16 mouse cellular contexts compared by ENCODE assay signal in genomic region chr9:108748600-108749183, GRCm38 (mm10). TPM values are rescaled to one million over a fixed set of nuclear protein-coding genes. Genes with fewer than 3 reads are reported as not detected.
A peak's percentile ranks its signal among the peaks of the same experiment; 100 is the strongest.
DNase-seq lines count a peak whose midpoint lies in the region; ATAC-seq and TF ChIP-seq lines count a peak whose summit lies in the region.
"Had no signal": no experiment of that assay in that cellular context is flagged by ENCODE, and none has a peak within 500 bp of the region (broad histone marks: within the 10 kb centered on the region; RNA-seq: fewer than 3 reads in every experiment).

No protein-coding gene starts in this region.

- H3K27me3 ChIP-seq in midbrain, embryonic 10.5 days (ENCODE audit: low read depth, poor library complexity, severe bottlenecking), result no peaks in the 10 kb centered on the region
- H3K27me3 ChIP-seq in midbrain, postnatal 0 days (ENCODE audit: insufficient read depth, low read length), result no peaks in the 10 kb centered on the region
- no peaks in the 10 kb centered on the region for H3K27me3 ChIP-seq in midbrain, embryonic 15.5 days (replicated peaks)
- H3K27me3 ChIP-seq: stomach, embryonic 15.5 days had no signal

- H3K4me1 ChIP-seq in midbrain, embryonic 10.5 days, result peaks cover 15% of the 10 kb centered on the region
- H3K4me1 ChIP-seq in midbrain, postnatal 0 days (ENCODE audit: insufficient read depth, low read length), result no peaks in the 10 kb centered on the region
- H3K4me1 ChIP-seq in midbrain, embryonic 15.5 days, result no peaks in the 10 kb centered on the region
- H3K4me1 ChIP-seq: limb, embryonic 10.5 days; stomach, embryonic 15.5 days had no signal

- DNase-seq in cerebellum, postnatal 25 days, result peak; percentile 27 to 35
- no peak for DNase-seq in cerebellum, adult 8-10 months
- no peak for DNase-seq in midbrain, embryonic 10.5 days (ENCODE audit: low spot score)
- no peak for DNase-seq in midbrain, postnatal 0 days (ENCODE audit: low spot score)
- peak; percentile 36 to 45 for DNase-seq in heart, postnatal 10 days
- DNase-seq in left cerebral cortex, postnatal 14 days (ENCODE audit: low spot score in 2 of 2), result no peak
- DNase-seq: kidney, postnatal 36 days; lung, adult 2 months; thymus, postnatal 36 days had no signal

- no peak for ATAC-seq in midbrain, postnatal 0 days (ENCODE audit: low FRiP score)
- no peak for ATAC-seq in midbrain, embryonic 15.5 days (replicated peaks)
- ATAC-seq in megakaryocyte progenitor cell, adult 5-6 weeks (replicated peaks; ENCODE audit: poor library complexity), result no peak
- ATAC-seq: intestine, postnatal 0 days had no signal

- no peak overlapping the region for H3K4me3 ChIP-seq in midbrain, embryonic 10.5 days
- H3K4me3 ChIP-seq in midbrain, postnatal 0 days (ENCODE audit: low read depth, low read length), result no peak overlapping the region
- no peak overlapping the region for H3K4me3 ChIP-seq in midbrain, embryonic 15.5 days
- H3K4me3 ChIP-seq: erythroblast, embryonic 14.5 days; limb, embryonic 10.5 days; stomach, embryonic 15.5 days had no signal

- WGBS in midbrain, embryonic 10.5 days, result 83% methylated on average over 11 of the region's 11 CpGs
- 70% methylated on average over 11 of the region's 11 CpGs for WGBS in midbrain, postnatal 0 days
- WGBS in midbrain, embryonic 15.5 days, result 65% methylated on average over 11 of the region's 11 CpGs

- intact Hi-C loops in heart, postnatal 10 days (cut with DNase I), result no loop called here
- intact Hi-C loops in left cerebral cortex, postnatal 14 days (cut with DNase I), result no loop called here

- H3K9ac ChIP-seq in midbrain, postnatal 0 days (replicated peaks; ENCODE audit: low read length, poor library complexity, severe bottlenecking), result no peak overlapping the region
- no peak overlapping the region for H3K9ac ChIP-seq in midbrain, embryonic 15.5 days
- H3K9ac ChIP-seq: stomach, embryonic 15.5 days had no signal

- TF ChIP-seq CTCF in midbrain, postnatal 0 days (IDR thresholded peaks at IDR 0.05), result no peak

- peaks cover 53% of the 10 kb centered on the region for H3K36me3 ChIP-seq in midbrain, embryonic 10.5 days
- peaks cover 49% of the 10 kb centered on the region for H3K36me3 ChIP-seq in midbrain, postnatal 0 days (ENCODE audit: insufficient read depth, low read length)
- H3K36me3 ChIP-seq in midbrain, embryonic 15.5 days (replicated peaks), result peaks cover 13% of the 10 kb centered on the region
- H3K36me3 ChIP-seq: G1E had no signal

- no peaks in the 10 kb centered on the region for H3K9me3 ChIP-seq in midbrain, embryonic 10.5 days (replicated peaks)
- no peaks in the 10 kb centered on the region for H3K9me3 ChIP-seq in midbrain, postnatal 0 days (ENCODE audit: low read length)
- H3K9me3 ChIP-seq in midbrain, embryonic 15.5 days, result no peaks in the 10 kb centered on the region
- H3K9me3 ChIP-seq: G1E; limb, embryonic 10.5 days; stomach, embryonic 15.5 days had no signal

- H3K4me2 ChIP-seq in midbrain, postnatal 0 days (ENCODE audit: low read depth, low read length, poor library complexity, severe bottlenecking), result no peak overlapping the region
- H3K4me2 ChIP-seq in midbrain, embryonic 15.5 days, result no peak overlapping the region
- H3K4me2 ChIP-seq: stomach, embryonic 15.5 days had no signal

- peak overlapping the region; percentile 58 for H3K27ac ChIP-seq in midbrain, embryonic 10.5 days (replicated peaks)
- no peak overlapping the region for H3K27ac ChIP-seq in midbrain, postnatal 0 days (ENCODE audit: low read depth, low read length)
- H3K27ac ChIP-seq in midbrain, embryonic 15.5 days, result 0 out of 2 replicates have a peak overlapping the region, but pooled peaks have one; percentile 5
- H3K27ac ChIP-seq: limb, embryonic 10.5 days; stomach, embryonic 15.5 days had no signal

RNA-seq across cellular contexts. Expression of gene Ip6k2, which starts 34.9 kb away (rescaled TPM):
- 89.0 and 105 TPM in 2 replicates for polyA plus RNA-seq in midbrain, embryonic 10.5 days (2016; fragmentation: Nextera tagmentation; extraction: Ambion mirVana)
- 126 and 138 TPM in 2 replicates for total RNA-seq in midbrain, postnatal 0 days (2014; rRNA removed)
- 228 and 230 TPM in 2 replicates for polyA plus RNA-seq in midbrain, postnatal 0 days (2015; fragmentation: Nextera tagmentation; extraction: Ambion mirVana)
- 10 to 100 TPM; 39.6 to 42.0 TPM for total RNA-seq in heart, postnatal 10 days (2021)
- 230 and 239 TPM in 2 replicates for polyA plus RNA-seq in midbrain, embryonic 15.5 days (2015; fragmentation: Nextera tagmentation; extraction: Ambion mirVana)
- 100 to 1,000 TPM; 149 to 153 TPM for total RNA-seq in left cerebral cortex, postnatal 14 days (2021)
- 12.9 and 21.1 TPM in 2 replicates for total RNA-seq in megakaryocyte progenitor cell, adult 5-6 weeks (2015)
- total RNA-seq in megakaryocyte progenitor cell, adult 5-6 weeks (2017), result 40.9 and 50.6 TPM in 2 replicates

RNA-seq across cellular contexts. Expression of gene Nckipsd, which starts 59.5 kb away (rescaled TPM):
- 14.5 and 17.3 TPM in 2 replicates for polyA plus RNA-seq in midbrain, embryonic 10.5 days (2016; fragmentation: Nextera tagmentation; extraction: Ambion mirVana)
- 30.1 and 83.4 TPM in 2 replicates for total RNA-seq in midbrain, postnatal 0 days (2014; rRNA removed)
- 25.7 and 32.5 TPM in 2 replicates for polyA plus RNA-seq in midbrain, postnatal 0 days (2015; fragmentation: Nextera tagmentation; extraction: Ambion mirVana)
- 10 to 100 TPM in 1 of 2 experiments, 1 to 10 TPM in 1; 9.0 to 11.5 TPM for total RNA-seq in heart, postnatal 10 days (2021)
- polyA plus RNA-seq in midbrain, embryonic 15.5 days (2015; fragmentation: Nextera tagmentation; extraction: Ambion mirVana), result 34.9 and 38.1 TPM in 2 replicates
- total RNA-seq in left cerebral cortex, postnatal 14 days (2021), result 10 to 100 TPM; 39.1 to 44.7 TPM
- total RNA-seq in megakaryocyte progenitor cell, adult 5-6 weeks (2015), result 8.4 and 8.7 TPM in 2 replicates
- 5.0 and 5.5 TPM in 2 replicates for total RNA-seq in megakaryocyte progenitor cell, adult 5-6 weeks (2017)

RNA-seq across cellular contexts. Expression of gene Prkar2a, which starts 59.6 kb away (rescaled TPM):
- polyA plus RNA-seq in midbrain, embryonic 10.5 days (2016; fragmentation: Nextera tagmentation; extraction: Ambion mirVana), result 34.6 and 40.8 TPM in 2 replicates
- total RNA-seq in midbrain, postnatal 0 days (2014; rRNA removed), result 107 and 137 TPM in 2 replicates
- polyA plus RNA-seq in midbrain, postnatal 0 days (2015; fragmentation: Nextera tagmentation; extraction: Ambion mirVana), result 44.8 and 49.7 TPM in 2 replicates
- total RNA-seq in heart, postnatal 10 days (2021), result 10 to 100 TPM; 73.4 to 79.1 TPM
- polyA plus RNA-seq in midbrain, embryonic 15.5 days (2015; fragmentation: Nextera tagmentation; extraction: Ambion mirVana), result 67.7 and 68.4 TPM in 2 replicates
- 10 to 100 TPM; 40.6 to 45.5 TPM for total RNA-seq in left cerebral cortex, postnatal 14 days (2021)
- 20.0 and 21.9 TPM in 2 replicates for total RNA-seq in megakaryocyte progenitor cell, adult 5-6 weeks (2015)
- total RNA-seq in megakaryocyte progenitor cell, adult 5-6 weeks (2017), result 17.4 and 29.2 TPM in 2 replicates
- polyA plus RNA-seq: G1E had no signal

Comparison
In these comparisons a context has a peak if more than half of its experiments do, and no peak if none do; other contexts are left out.
1. DNase-seq: peak in cerebellum, postnatal 25 days (2 of 2) and heart, postnatal 10 days (2 of 2); none in cerebellum, adult 8-10 months (single experiment), midbrain, embryonic 10.5 days (single experiment), midbrain, postnatal 0 days (single experiment) and left cerebral cortex, postnatal 14 days (0 of 2).